Mouse (Mus musculus): Measurements from ENCODE around the gene Dnajb3.

- TF ChIP-seq CTCF (IDR thresholded peaks at IDR 0.05; ENCODE audit: low read depth, low read length) (no peak), GATA1 (IDR thresholded peaks at IDR 0.05; ENCODE audit: borderline replicate concordance, low read length) (no peak), TAL1 (conservative IDR thresholded peaks at IDR 0.05; ENCODE audit: low read depth, low read length) (no peak), POLR2AphosphoS5 (IDR thresholded peaks at IDR 0.05; ENCODE audit: insufficient replicate concordance, low read depth, low read length) (no peak)
Measured at GRCm38 (mm10) chr1:88197443-88197842, 8.1 kb downstream of the Dnajb3 start.

Data from G1E (cell line).